Mouse (Mus musculus) frontal cortex, adult 2 months (tissue): ENCODE measurements around the gene E430018J23Rik. TPM values are rescaled to one million over a fixed set of nuclear protein-coding genes. Genes with fewer than 3 reads are reported as not detected.
"Not testable (repeated sequence)": the region's sequence is repeated elsewhere in the genome, so short reads cannot be mapped to it uniquely, and the experiment has no call there.

Experiments
- DNase-seq, 2 experiments: peaks; one replicate each; pipeline ENCODE4 v3.0.0; 2022; ENCODE audit warnings: low spot score in 1 of 2; ENCODE audit errors: extremely low spot score in 1 of 2
- polyA plus RNA-seq: library from polyadenylated mRNA; depleted of rRNA; stranded (reverse); fragments of >200 nt; gene quantifications from 2 replicates; pipeline ENCODE4 v1.2.3, GENCODE M21; 2012

Gene E430018J23Rik
- polyA plus RNA-seq, 1 experiment, result 5.9 TPM

DNA sequence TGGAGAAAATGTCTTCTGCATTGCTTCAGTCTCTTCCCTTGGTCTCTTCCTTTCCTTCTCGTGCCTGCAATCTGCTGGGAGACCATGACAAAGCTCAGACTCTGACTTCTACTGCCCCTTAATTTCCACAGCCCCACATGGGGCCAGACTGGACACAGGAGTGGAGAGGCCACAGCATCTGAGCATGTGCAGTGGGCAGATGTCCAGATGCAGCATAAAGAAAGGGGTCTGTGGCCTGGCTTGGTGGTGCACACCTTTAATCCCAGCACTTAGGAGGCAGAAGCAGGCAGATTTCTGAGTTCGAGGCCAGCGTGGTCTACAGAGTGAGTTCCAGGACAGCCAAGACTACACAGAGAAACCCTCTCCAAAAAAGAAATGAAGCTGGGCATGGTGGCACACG, 7.9 kb downstream of the E430018J23Rik start:
- DNase-seq, result not testable (repeated sequence)

DNA sequence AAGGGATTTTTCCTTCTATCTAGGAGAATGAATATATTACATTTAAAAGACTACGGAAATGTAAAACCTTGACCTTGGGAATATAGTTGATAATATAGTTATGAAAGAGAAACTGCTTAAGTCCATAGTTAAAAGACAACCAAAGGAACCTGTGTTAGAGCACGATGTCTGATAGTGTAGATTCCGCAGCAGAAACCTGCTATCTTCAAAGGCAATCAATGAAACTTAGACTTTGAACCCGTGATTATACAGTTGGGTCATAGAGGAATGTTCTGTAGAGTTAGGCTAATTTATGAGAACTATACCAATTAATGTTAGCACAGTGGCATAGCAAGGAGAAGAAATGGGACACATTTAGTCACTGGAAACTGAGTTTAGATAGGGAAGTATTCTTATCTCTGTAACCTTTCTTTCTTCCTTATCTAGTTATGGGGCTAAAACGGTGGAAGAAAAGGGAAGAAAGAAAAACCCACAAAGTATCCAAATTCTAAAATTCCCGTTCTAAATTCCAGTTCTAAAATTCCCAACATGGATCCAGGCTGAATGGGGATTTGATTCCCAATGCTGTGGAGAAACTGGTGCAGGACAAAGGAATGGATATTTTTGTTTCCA, 15.0 kb downstream of the E430018J23Rik start:
- DNase-seq, result no peak

DNA sequence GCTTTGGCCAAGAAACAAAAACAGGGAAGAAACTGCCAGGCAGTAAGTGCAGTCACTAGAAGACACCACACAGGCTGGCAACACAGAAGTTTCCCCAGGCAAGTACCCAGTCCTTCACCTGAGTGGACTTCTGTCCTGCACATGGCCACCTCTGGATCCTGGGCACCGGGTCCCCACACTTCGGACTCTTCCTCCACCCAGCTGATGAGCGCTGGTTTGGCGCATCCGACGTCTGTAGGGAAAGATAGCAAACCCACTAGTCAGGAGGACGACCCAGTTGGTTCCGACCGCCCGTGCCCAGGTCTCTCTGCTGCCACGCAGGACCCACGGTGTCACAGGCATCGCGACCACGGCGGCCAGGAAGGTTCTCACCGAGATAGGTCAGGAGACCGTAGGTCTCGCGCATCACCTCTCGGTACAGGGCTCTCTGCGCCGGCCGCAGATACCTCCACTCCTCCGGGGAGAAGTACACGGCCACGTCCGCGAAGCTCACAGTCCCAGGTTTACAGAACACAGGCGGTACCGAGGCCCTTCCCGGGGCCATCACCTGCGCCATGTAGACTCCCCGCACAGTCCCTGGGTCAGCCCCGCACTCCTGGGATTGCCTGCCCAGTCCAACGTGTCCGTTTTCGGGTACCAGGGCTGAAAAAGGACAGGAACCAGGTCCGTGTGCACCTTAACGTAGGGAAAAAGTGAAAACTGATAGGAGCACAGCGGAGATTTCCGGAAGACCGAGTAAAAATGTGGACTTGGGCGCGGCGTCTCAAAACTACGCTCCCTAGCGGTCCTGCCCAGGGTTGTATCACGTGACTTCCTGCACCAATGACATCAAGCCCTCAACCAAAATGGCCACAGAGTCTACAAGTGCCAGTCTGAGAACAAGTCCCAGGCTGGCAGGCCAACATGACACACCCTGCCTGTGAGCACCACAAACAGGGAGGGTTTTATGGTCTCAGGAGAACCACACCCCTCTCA, 17.9 kb downstream of the E430018J23Rik start, which contains the start of gene Zfp747:
Zfp747 (minus strand) TSS at position 780 of the 975 bp plus-strand sequence.
- DNase-seq, result peak; percentile 90 to 97

DNA sequence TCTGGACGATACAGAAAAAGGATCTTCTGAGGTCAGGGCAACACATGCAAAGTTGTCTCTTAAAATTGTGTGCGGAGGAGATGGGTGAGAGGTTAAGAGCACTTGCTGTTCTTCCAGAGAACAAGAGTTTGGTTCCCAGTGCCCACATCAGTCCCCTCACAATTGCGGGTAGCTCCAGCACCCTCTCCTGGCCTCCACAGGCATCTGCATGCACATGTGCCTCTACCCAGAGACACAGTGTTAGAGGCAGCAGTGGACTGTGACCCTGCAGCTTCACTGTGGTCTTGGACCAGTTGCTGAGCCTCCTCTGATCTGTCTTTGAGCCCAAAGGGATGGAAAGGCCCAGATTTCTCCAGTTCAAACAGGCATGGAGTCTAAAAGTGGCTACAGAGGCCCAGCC, 21.6 kb downstream of the E430018J23Rik start:
- not testable (repeated sequence) for DNase-seq

DNA sequence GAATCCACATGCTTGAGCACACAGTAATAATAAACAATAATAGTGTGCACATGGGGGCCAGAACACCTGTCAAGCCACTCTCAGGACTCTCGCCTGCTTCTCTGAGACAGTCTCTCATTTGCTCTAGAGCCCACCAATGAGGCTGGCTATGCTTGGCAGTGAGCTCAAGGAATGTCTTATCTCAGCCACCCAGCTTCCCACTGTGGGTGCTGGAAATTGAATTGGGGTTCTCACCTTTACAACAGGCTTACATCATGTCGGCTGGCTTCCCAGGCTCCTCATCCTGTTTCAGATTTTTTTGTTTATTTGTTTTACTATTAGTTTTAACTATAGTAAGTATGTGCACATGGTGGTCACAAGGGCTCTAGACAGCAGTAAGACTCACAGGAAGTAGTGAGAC, 22.2 kb downstream of the E430018J23Rik start:
- no peak for DNase-seq

DNA sequence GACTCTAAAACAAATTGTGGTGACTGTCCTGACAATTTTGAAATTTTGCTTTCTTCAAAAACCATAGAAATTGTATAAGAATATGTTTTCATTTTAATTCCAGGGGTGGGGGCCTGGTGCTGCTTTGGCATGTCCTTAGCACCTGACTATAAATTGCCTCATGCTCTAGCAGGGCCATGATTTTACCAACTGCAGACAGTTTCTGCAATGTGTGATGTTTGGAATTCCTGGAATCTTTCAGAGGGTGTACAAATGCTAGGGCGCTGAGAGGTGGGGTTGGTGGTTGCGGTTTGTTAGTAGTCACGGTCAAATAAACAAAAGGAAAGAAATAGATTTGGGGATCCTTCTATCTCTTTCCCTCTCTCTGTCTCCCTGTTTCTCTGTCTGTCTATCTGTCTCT, 27.2 kb downstream of the E430018J23Rik start:
- no peak for DNase-seq

DNA sequence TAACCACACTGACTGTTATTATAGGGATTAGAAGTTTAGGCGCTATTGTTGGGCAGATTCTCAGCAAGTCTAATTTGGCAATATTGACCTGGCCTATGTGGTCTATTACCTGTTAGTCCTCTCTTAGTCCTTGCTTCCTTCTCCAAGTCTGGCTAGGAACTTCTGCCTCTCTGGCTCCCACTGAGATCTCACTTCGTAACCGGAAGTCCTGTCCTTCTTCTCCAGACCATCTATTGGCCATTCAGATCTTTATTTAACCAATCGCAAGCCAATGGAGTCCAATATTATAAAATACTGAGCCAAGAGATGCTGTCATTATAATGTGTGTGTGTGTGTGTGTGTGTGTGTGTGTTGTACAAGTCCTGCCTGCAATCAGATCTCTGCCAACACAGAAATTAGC, 29.3 kb downstream of the E430018J23Rik start:
- DNase-seq, result no peak

DNA sequence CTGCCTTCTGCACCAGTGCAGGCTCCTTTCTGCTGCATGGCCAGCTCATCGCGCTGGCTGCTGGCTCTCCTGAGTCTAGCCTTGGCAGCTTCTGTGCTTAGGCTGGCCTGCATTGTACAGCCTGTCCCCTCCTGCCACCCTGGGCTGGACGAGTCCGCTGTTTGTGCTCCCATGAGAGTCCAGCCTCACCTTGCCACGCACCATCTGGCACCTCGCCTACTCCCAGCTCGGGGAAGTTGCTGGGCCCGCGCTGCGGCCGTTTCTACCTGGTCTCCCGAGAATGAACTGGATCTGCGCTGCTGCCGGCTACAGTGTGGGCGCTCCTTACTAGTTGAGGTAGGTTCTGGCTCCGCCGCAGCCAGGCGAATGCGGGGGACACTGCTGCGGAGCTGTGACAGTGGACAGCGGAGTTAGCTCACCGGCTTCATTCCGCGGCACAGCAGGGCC, 29.9 kb downstream of the E430018J23Rik start:
- peak in 1 of 2 experiments; percentile 37 for DNase-seq

DNA sequence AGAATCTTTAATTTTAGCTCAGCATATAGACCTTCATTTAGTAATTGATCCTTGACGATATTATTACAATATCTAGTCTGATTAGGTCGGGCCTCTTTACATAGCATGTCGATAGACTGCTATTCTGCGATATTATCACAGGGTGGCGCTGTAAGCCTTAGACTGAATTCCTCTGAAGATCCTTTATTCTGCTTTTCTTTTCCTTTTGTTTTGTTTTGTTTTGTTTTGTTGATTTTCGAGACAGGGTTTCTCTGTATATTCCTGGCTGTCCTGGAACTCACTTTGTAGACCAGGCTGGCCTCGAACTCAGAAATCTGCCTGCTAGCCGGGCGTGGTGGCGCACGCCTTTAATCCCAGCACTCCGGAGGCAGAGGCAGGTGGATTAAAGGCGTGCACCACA, 31.0 kb downstream of the E430018J23Rik start:
- DNase-seq, result peak in 1 of 2 experiments; percentile 55

DNA sequence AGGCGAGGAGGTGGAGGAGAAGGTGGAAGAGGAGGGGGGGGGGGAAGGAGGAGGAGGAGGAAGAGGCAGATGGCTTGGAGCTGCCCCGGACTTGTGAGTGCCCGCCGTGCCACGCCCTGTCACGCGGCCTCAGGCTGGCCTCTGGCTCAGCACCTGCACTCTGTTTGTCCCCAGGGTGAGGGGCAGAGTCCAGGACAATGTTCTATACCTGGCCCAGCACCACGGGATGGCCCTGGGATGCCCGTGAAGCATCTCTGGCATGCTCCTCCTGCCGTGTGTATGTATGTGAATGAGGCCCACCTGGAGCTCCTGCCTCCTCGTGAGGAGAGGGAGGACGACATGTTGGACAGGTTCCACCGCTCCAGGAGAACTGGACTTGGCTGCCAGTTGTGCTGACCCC, 32.0 kb downstream of the E430018J23Rik start:
- no peak for DNase-seq

DNA sequence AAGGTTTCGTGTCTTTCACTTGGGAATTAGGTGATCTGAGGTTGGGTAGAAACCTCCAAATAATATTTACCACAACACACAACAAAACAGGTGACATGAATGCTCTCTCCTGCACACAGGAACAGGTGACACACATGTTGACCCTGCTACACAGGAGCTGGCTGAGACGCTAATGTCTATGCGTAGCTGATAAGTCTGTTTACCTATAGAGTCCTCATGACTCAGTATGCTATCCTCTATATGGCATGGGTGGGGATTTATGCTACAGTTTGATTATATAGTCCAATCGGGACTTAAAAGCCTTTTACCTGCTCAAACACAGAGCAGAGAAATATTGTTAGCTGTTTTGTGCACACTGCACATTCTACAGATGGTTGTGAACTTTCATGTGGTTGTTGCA, 33.2 kb downstream of the E430018J23Rik start:
- no peak for DNase-seq

DNA sequence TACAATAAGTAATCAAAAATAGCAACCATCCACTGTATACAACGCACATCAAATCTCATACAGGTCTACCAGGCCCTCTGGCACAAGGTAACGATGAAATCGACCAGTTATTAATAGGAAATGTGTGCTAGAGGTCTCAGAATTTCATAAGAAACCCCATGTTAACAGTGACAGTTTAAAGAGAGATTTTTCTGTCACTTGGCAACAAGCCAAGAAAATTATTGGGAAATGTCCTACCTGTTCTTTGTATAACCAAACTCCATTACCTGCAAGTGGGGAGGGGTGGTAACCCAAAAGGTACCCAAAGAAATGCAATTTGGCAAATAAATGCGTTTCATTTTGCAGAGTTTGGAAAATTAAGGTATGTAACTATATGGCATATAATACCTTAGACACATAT, 35.0 kb downstream of the E430018J23Rik start:
- DNase-seq, result no peak

DNA sequence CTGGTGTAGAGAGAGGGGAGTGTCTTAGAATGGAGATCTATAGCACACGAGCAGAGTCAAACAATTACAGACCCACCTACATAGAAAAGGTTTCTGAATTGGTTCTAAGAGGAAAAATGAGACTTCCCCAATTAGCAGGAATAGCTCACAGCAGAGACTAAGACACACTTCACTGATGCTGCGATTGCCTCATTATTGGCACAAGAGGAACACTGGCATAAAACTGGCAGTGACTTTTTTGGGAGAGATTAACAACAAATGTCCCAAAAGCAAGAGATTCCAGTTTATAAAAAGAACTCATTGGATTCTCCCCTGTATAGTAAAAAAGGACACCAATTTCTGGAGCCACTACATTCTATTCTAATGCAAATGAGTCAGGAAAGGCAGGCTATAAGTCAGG, 35.6 kb downstream of the E430018J23Rik start:
- no peak for DNase-seq

DNA sequence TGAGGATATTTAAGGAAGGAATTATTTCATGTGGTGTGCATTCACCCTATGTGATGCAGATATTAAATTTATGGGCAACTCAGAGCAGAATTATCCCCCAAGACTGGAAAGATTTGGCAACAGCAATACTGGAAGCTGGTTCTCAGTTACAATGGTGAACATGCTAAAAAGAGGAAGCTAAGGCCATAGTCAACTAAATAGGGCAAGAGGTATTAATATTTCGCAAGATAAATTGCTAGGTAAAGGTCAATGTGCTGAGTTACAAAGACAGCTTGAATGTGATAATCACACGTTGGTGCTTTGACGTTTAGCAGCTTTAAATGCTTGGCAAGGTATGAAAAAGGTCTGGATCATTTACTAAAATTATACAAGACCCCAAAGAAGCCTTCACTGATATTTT, 37.6 kb downstream of the E430018J23Rik start:
- DNase-seq, result no peak

DNA sequence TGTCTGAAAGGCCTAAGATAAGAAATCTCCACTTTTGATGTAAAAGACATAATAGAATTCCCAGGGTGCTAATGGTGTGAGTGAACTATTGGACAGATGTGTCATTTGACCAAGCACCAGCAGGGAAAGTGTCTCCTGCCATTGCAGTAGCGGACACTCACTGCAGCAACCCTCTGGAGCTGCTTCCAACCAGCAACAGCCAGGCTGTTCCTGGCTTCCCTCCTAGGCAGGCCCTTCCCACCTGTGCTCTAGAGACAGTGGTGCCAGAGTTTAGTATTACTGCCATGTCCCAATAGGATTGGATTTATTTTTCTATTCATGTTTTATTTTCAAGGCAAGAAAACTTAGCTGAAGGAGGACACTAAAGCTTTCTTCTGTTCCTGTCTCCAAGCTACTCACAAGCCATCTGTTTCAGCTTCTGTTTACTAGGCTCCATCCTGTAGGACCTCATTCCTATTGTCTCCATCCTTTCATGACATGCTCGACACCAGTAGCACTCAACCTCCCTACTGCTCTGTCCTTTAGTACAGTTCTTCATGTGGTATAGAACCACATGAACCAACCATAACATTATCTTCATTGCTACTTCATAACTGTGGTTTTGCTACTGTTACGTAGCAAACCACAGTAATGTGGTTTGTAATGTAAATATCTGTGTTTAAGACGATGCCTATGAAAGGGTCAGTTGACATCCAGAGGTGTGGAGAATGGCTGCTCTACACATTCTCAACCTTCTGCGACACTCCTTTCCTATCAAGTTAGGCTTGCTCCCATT, 42.0 kb downstream of the E430018J23Rik start:
- no peak for DNase-seq

DNA sequence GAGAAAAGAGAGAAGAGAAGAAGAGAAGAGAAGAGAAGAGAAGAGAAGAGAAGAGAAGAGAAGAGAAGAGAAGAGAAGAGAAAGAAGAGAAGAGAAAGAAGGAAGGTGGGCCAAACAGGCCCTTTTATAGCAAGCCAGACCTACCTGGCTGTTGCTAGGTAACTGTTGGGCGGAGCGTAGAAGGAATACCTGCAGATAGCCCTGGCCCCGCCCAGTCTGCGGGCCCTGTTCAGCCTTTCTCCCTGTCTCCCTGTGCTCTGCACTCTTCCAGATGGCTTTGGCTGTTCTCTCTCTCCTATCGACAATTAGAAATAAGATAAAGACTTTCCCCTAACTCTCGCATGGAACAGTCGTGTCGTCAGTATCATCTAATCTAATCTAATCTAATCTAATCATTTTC, 46.8 kb downstream of the E430018J23Rik start:
- DNase-seq, result no peak

DNA sequence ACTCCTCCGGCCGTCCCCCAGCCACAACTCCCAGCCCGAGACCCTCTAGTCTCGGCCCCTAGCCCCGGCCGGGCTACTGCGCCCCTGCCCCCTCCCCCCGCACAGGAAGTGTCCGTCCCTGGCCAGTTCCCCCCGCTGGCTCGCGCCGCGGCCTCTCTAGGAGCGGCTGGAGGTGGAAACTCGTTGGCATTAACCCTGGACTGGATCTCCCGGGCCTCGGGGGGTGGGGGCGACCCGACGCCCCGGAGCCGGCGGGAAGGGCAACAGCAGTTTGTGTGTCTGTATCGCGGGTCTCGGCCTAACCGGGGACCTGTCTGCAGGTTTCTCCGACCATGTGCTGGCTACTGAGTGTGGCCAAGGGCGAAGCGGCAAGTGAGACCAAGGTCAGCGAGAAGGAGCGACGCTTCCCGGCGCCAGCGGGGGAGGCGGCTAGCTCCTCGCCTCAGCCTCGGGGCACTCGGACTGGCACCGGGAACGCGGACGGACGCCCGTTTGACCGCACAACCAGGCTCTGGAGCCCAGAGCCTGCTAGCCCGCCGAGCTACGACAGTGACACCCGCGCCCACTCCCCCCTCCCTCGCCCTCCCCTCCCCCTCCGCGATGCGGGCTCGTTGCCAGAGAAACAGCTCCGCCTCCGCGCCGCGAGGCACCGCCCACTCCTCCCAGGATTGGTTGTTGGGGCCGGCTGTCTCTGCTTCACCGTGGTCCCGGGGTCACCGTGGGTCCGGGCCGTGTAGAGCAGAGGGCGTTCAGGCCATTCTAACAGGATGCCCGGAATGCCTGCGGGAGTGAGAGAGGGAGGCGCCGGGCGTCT, 47.7 kb downstream of the E430018J23Rik start, which contains the start of gene Zfp768:
Zfp768 (minus strand) TSS at position 78 of the 814 bp plus-strand sequence.
- peak; percentile 54 to 83 for DNase-seq

DNA sequence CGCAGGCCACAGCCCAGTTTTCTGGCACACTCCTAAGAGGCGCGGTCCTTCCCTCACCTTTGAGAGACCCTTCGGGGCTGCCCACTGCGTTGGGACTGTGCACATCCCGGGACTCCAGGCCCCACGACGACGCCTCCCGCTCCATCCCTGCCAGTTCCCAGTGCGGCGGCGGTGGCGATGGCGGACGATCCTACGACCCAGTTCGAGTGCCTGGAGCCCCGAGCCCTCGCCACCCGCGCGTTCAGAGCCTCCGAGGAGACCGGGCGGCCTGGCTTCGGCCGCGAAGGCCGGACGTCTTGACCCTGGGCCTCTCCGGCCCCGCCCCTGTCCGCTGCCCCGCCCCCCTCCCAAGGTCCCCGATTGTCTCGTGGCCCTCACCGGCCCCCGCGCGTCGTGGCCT, 48.3 kb downstream of the E430018J23Rik start:
- peak in 1 of 2 experiments; percentile 28 for DNase-seq

DNA sequence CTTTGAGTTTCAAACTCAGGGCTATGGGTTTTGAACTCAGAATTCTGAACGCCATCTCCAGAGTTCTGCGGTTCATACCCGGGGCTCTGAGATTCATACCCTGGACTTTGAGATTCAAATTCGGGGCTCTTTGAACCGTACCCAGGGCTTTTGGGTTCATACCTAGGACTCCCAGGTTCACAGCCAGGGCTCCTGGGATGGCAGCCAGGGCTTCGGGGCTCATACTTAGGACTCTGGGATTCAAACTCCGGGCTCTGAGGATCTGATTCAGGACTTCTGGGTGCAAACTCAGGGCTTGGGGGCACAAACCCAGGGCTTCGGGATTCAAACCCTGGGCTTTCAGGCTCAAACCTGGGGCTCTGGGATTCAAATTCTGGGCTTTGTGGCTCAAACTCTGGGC, 49.1 kb downstream of the E430018J23Rik start:
- no peak for DNase-seq
